Mouse (Mus musculus): ENCODE data around the gene Ralgds.

DNA sequence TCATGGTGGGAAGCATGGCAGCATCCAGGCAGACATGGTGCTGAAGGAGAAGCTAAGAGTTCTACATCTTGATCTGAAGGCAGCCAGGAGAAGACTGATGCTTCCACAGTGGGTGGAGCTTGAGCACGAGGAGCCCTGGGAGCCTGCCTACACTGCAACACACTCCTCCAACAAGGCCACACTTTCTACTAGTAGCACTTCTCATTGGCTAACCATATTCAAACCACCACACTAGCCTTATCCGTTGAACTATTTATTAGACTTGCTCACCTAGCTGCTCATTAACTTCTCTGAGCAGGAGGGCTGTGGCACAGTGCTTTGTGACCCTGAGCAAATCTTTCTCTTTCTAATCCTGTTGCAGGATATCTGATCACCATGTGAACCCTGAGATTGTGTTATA, 29.1 kb upstream of the Ralgds start:
- TF ChIP-seq EP300 (IDR thresholded peaks at IDR 0.05; ENCODE audit: insufficient read depth, low read depth, low read length) = no peak
- TF ChIP-seq CTCF (IDR thresholded peaks at IDR 0.05) = no peak
